Mouse (Mus musculus) heart, embryonic 15.5 days (tissue): ENCODE data around the gene Marveld3. TPM values are rescaled to one million over a fixed set of nuclear protein-coding genes. Genes with fewer than 3 reads are reported as not detected.

Experiments
- ATAC-seq: fragments of 200-750 bp; cut with Nextera tagmentation; replicated peaks from 2 replicates; pipeline ENCODE4 v1.8.0; 2017; ENCODE audit warnings: low read depth, moderate TSS enrichment; ENCODE audit not compliant: insufficient number of reproducible peaks, insufficient read depth, low FRiP score
- H3K27ac ChIP-seq: fragments of 300-500 bp; sonication (generic); 2 replicates; pipeline ENCODE4 v1.5.1; 2015; ENCODE audit warnings: mild to moderate bottlenecking, inconsistent platforms
- H3K27me3 ChIP-seq: fragments of 300-500 bp; sonication (generic); 2 replicates; pipeline ENCODE4 v1.6.1; 2015; ENCODE audit warnings: inconsistent platforms
- H3K36me3 ChIP-seq: fragments of 300-500 bp; sonication (generic); 2 replicates; pipeline ENCODE4 v1.6.1; 2015; ENCODE audit warnings: mild to moderate bottlenecking, inconsistent platforms
- H3K4me1 ChIP-seq: fragments of 300-500 bp; sonication (generic); replicated peaks from 2 replicates; pipeline ENCODE4 v1.6.1; 2015; ENCODE audit warnings: inconsistent platforms
- H3K4me2 ChIP-seq: fragments of 300-500 bp; sonication (generic); 2 replicates; pipeline ENCODE4 v1.6.1; 2015; ENCODE audit warnings: inconsistent platforms, mild to moderate bottlenecking, moderate library complexity
- H3K4me3 ChIP-seq: fragments of 300-500 bp; sonication (generic); 2 replicates; pipeline ENCODE4 v1.5.1; 2015; ENCODE audit warnings: mild to moderate bottlenecking, inconsistent platforms
- H3K9ac ChIP-seq: fragments of 300-500 bp; sonication (generic); 2 replicates; pipeline ENCODE4 v1.6.1; 2015; ENCODE audit warnings: mild to moderate bottlenecking, inconsistent platforms
- H3K9me3 ChIP-seq: fragments of 300-500 bp; sonication (generic); replicated peaks from 2 replicates; pipeline ENCODE4 v1.6.1; 2016; ENCODE audit warnings: inconsistent platforms
- WGBS: fragments of 180-500 bp; shearing (Covaris S2); methylation state at CpG from one replicate; pipeline ENCODE4 v1.1.7; 2015; ENCODE audit warnings: mixed read lengths; 5-methylcytosine and 5-hydroxymethylcytosine counted together
- polyA plus RNA-seq: library from polyadenylated mRNA; unstranded; fragments of >200 nt; fragmentation: Nextera tagmentation; extraction: Ambion mirVana; gene quantifications from 2 replicates; pipeline ENCODE4 v1.2.1, GENCODE M21; 2015

The Marveld3 gene
- polyA plus RNA-seq, result 0.47 and 1.4 TPM in 2 replicates

- H3K27me3 ChIP-seq, result peaks cover 48% of the 10 kb centered on the region
- no peaks in the 10 kb centered on the region for H3K36me3 ChIP-seq
- H3K4me1 ChIP-seq, result peaks cover 27% of the 10 kb centered on the region
- H3K4me3 ChIP-seq, result peak within 1 kb of the TSS; percentile 53
- ATAC-seq, result no peak
- H3K27ac ChIP-seq, result no peak within 1 kb of the TSS
- peak within 1 kb of the TSS; percentile 42 for H3K9ac ChIP-seq
- 4% methylated on average over 64 of the region's 64 CpGs for WGBS
- H3K9me3 ChIP-seq, result no peaks in the 10 kb centered on the region
- H3K4me2 ChIP-seq, result peak within 1 kb of the TSS; percentile 87
Measured at GRCm38 (mm10) chr8:109961693-109962367, at the start of gene Marveld3. TSS of gene Marveld3 (minus strand) at chr8:109962203.

DNA sequence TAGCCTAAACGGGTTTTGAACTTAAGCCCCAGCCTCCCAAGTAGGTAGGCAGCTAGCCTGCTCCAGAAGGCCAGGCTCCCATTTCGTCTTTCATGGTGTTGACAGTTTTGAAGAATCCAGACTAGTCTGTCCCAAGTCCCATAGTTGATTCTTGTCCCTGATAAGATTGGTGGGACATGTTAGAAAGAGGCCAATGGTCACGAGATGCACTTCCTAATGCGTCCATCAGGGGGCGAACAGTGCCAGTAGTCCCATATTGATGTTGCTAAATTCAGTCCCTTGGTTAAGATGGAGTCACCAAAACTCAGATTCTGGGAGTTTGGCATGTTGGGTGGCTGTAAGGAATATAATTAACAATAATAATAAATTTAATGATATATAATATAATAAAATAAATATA, 48.9 kb upstream of the Marveld3 start:
- no peak overlapping the region for H3K4me3 ChIP-seq
- no peak overlapping the region for H3K9ac ChIP-seq
- no peaks in the 10 kb centered on the region for H3K36me3 ChIP-seq
- 26% methylated on average over 5 of the region's 5 CpGs for whole genome bisulfite sequencing
- no peak overlapping the region for H3K4me2 ChIP-seq
- ATAC-seq, result no peak
- H3K4me1 ChIP-seq, result no peaks in the 10 kb centered on the region
- no peaks in the 10 kb centered on the region for H3K27me3 ChIP-seq
- H3K9me3 ChIP-seq, result no peaks in the 10 kb centered on the region
- no peak overlapping the region for H3K27ac ChIP-seq

DNA sequence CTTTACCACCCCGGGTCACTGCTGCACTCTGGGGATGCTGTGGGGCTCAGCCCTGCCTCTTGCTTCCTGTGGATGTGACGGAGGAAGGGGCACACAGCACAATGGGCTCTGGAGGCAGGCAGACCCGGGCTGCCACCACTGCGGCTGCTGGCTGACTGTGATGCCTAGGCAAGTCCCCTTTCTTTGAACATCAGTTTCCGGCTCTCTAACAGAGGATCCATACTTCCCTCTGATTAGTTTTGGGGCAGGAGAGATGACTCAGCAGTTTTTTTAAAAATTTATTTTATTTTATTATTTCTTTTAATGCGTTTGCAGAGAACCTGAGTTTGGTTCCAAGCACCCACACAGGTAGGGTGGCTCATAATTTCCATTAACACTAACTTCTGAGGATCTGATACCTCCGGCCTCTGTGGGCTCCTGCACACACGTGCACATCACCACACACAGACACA, 47.0 kb upstream of the Marveld3 start:
- WGBS, result 62% methylated on average over 8 of the region's 8 CpGs
- H3K9ac ChIP-seq, result no peak overlapping the region
- H3K4me1 ChIP-seq, result no peaks in the 10 kb centered on the region
- H3K36me3 ChIP-seq, result no peaks in the 10 kb centered on the region
- no peak for ATAC-seq
- no peaks in the 10 kb centered on the region for H3K9me3 ChIP-seq
- no peak overlapping the region for H3K4me2 ChIP-seq
- no peak overlapping the region for H3K4me3 ChIP-seq
- H3K27me3 ChIP-seq, result no peaks in the 10 kb centered on the region
- H3K27ac ChIP-seq, result no peak overlapping the region

DNA sequence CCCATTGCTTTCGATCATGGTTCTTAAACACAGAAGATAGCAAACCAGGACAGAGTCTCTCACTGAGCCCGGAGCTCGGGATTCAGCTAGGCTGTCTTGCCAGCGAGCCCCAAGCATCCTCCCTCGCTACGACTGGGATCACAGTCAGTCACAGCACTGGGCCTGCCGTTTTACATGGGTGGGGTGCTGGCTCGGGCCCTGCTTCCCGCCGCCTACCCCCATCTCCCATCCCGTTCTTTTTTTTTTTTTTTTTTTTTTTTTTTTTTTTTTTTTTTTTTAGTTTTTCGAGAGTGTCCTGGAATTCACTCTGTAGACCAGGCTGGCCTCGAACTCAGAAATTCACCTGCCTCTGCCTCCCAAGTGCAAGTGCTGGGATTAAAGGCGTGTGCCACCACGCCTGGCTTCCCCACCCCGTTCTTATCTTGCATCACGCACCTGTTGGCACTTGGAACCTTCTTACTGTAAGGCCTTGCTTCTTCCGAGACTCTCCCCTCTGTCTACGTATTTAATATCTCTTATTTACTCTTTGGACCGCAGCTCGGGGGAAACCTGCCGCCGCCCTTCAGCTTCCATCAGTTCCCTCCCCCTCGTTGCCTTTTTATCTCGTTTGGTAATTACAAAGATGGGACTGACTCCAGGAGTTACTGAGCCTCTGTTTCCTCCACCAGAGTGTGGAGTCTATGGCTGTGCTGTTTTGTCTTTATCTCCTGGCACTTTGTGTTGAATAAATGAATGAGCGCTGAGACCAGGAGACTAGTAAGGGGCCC, 46.4 kb upstream of the Marveld3 start:
- 74% methylated on average over 26 of the region's 26 CpGs for WGBS
- Histone ChIP-seq H3K27ac (no peak overlapping the region), H3K4me1 (no peaks in the 10 kb centered on the region), H3K9me3 (no peaks in the 10 kb centered on the region), H3K27me3 (no peaks in the 10 kb centered on the region), H3K4me3 (no peak overlapping the region), H3K9ac (no peak overlapping the region), H3K36me3 (no peaks in the 10 kb centered on the region), H3K4me2 (no peak overlapping the region)
- no peak for ATAC-seq

- no peaks in the 10 kb centered on the region for H3K9me3 ChIP-seq
- H3K4me3 ChIP-seq, result no peak overlapping the region
- ATAC-seq, result no peak
- WGBS, result 61% methylated on average over 17 of the region's 17 CpGs
- H3K27ac ChIP-seq, result no peak overlapping the region
- no peak overlapping the region for H3K4me2 ChIP-seq
- no peaks in the 10 kb centered on the region for H3K4me1 ChIP-seq
- H3K36me3 ChIP-seq, result no peaks in the 10 kb centered on the region
- no peak overlapping the region for H3K9ac ChIP-seq
- H3K27me3 ChIP-seq, result no peaks in the 10 kb centered on the region
Measured at GRCm38 (mm10) chr8:110006312-110007023, 44.5 kb upstream of the Marveld3 start.

DNA sequence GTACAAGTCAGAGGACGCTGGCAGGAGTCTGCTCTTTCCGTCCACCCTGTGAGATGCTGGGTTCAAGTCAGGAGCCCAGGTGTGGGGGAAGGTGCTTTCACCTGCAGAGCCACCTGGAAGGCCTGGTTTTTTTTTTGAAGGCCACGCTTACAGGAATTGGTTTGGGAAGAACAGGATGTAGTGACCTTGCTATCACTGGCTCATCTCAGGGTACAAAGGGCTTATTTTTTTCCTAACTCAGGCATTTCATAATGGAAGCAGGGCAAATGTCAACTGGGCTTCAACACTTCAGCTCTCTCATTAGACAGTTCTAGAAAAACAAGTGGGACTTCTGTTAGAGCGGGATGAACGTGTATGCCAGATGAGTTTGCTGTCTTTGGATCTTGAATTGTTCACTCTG, 42.3 kb upstream of the Marveld3 start:
- Histone ChIP-seq H3K9ac (no peak overlapping the region), H3K27ac (no peak overlapping the region), H3K4me1 (no peaks in the 10 kb centered on the region), H3K36me3 (no peaks in the 10 kb centered on the region), H3K4me2 (no peak overlapping the region), H3K27me3 (no peaks in the 10 kb centered on the region), H3K9me3 (no peaks in the 10 kb centered on the region), H3K4me3 (no peak overlapping the region)
- no peak for ATAC-seq
- 70% methylated on average over 5 of the region's 5 CpGs for WGBS

DNA sequence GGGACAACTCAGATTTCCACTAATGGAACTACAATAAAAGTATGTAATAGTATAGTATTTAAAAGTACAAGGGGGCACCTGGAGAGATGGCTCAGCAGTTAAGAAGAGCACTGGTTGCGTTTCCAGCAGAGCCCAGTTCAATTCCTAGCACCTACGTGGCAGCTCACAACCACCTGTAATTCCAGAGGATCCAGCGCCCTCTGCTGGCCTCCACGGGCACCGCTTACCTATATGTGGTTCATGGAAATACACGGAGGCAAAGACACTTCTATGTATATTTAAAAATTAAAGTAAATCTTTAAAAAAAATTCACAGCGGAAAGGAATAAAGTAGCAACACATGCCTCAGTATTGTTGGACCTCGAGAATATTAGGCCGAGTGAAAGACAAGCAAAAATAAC, 41.0 kb upstream of the Marveld3 start:
- no peak overlapping the region for H3K27ac ChIP-seq
- H3K4me3 ChIP-seq, result no peak overlapping the region
- no peaks in the 10 kb centered on the region for H3K9me3 ChIP-seq
- H3K36me3 ChIP-seq, result no peaks in the 10 kb centered on the region
- no peak for ATAC-seq
- H3K9ac ChIP-seq, result no peak overlapping the region
- 38% methylated on average over 9 of the region's 9 CpGs for WGBS
- no peaks in the 10 kb centered on the region for H3K4me1 ChIP-seq
- H3K4me2 ChIP-seq, result no peak overlapping the region
- no peaks in the 10 kb centered on the region for H3K27me3 ChIP-seq

- Histone ChIP-seq H3K4me1 (no peaks in the 10 kb centered on the region), H3K9me3 (no peaks in the 10 kb centered on the region), H3K9ac (no peak overlapping the region), H3K36me3 (no peaks in the 10 kb centered on the region), H3K4me3 (no peak overlapping the region), H3K27ac (no peak overlapping the region), H3K27me3 (no peaks in the 10 kb centered on the region; the same call in 1 of the 2 replicates), H3K4me2 (no peak overlapping the region)
- 76% methylated on average over 10 of the region's 10 CpGs for whole genome bisulfite sequencing
- ATAC-seq, result no peak
Measured at GRCm38 (mm10) chr8:109999974-110000373, 38.0 kb upstream of the Marveld3 start.

- Histone ChIP-seq H3K27me3 (no peaks in the 10 kb centered on the region; the same call in 1 of the 2 replicates), H3K9me3 (no peaks in the 10 kb centered on the region), H3K9ac (no peak overlapping the region), H3K36me3 (no peaks in the 10 kb centered on the region), H3K4me1 (no peaks in the 10 kb centered on the region), H3K4me2 (no peak overlapping the region), H3K4me3 (no peak overlapping the region), H3K27ac (no peak overlapping the region)
- no peak for ATAC-seq
- WGBS, result 75% methylated on average over 7 of the region's 7 CpGs
Measured at GRCm38 (mm10) chr8:109998066-109998465, 36.1 kb upstream of the Marveld3 start.

- no peak overlapping the region for H3K4me3 ChIP-seq
- 87% methylated on average over 9 of the region's 9 CpGs for WGBS
- H3K27ac ChIP-seq, result no peak overlapping the region
- ATAC-seq, result no peak
- no peaks in the 10 kb centered on the region; the same call in 1 of the 2 replicates for H3K27me3 ChIP-seq
- no peak overlapping the region for H3K9ac ChIP-seq
- no peak overlapping the region for H3K4me2 ChIP-seq
- H3K36me3 ChIP-seq, result no peaks in the 10 kb centered on the region
- H3K4me1 ChIP-seq, result no peaks in the 10 kb centered on the region
- H3K9me3 ChIP-seq, result no peaks in the 10 kb centered on the region
Measured at GRCm38 (mm10) chr8:109997381-109997780, 35.4 kb upstream of the Marveld3 start.

- no peaks in the 10 kb centered on the region for H3K9me3 ChIP-seq
- WGBS, result 65% methylated on average over 1 of the region's 1 CpGs
- H3K4me2 ChIP-seq, result no peak overlapping the region
- no peaks in the 10 kb centered on the region for H3K36me3 ChIP-seq
- H3K27me3 ChIP-seq, result no peaks in the 10 kb centered on the region; the same call in 1 of the 2 replicates
- H3K4me1 ChIP-seq, result no peaks in the 10 kb centered on the region
- no peak for ATAC-seq
- H3K4me3 ChIP-seq, result no peak overlapping the region
- H3K9ac ChIP-seq, result no peak overlapping the region
- H3K27ac ChIP-seq, result no peak overlapping the region
Measured at GRCm38 (mm10) chr8:109992951-109993350, 30.9 kb upstream of the Marveld3 start.
